Mouse (Mus musculus) lung, postnatal 0 days (tissue): ENCODE measurements around the gene St3gal2. TPM values are rescaled to one million over a fixed set of nuclear protein-coding genes. Genes with fewer than 3 reads are reported as not detected.
"Not testable (repeated sequence)": the region's sequence is repeated elsewhere in the genome, so short reads cannot be mapped to it uniquely, and the experiment has no call there.

Experiments
- ATAC-seq: fragments of 200-750 bp; cut with Nextera tagmentation; 2 replicates; pipeline ENCODE4 v1.8.0; 2017; ENCODE audit warnings: moderate library complexity
- DNase-seq: peaks from one replicate; pipeline ENCODE4 v3.0.0-alpha.2; 2016; ENCODE audit warnings: low spot score
- H3K27ac ChIP-seq: fragments of 300-500 bp; sonication (generic); 2 replicates; pipeline ENCODE4 v1.5.1; 2014; ENCODE audit warnings: antibody characterized with exemption, mild to moderate bottlenecking, low read length, mixed read lengths
- H3K27me3 ChIP-seq: fragments of 300-500 bp; sonication (generic); replicated peaks from 2 replicates; pipeline ENCODE4 v1.6.1; 2014; ENCODE audit warnings: low read length, mixed read lengths; ENCODE audit not compliant: insufficient read depth
- H3K36me3 ChIP-seq: fragments of 300-500 bp; sonication (generic); 2 replicates; pipeline ENCODE4 v1.6.1; 2014; ENCODE audit warnings: low read length, mixed read lengths; ENCODE audit not compliant: insufficient read depth
- H3K4me1 ChIP-seq: fragments of 300-500 bp; sonication (generic); 2 replicates; pipeline ENCODE4 v1.6.1; 2014; ENCODE audit warnings: antibody characterized with exemption, low read depth, low read length, mixed read lengths; ENCODE audit not compliant: insufficient read depth
- H3K4me2 ChIP-seq: fragments of 300-500 bp; sonication (generic); replicated peaks from 2 replicates; pipeline ENCODE4 v1.6.1; 2014; ENCODE audit warnings: low read depth, mild to moderate bottlenecking, low read length, moderate library complexity, mixed read lengths
- H3K4me3 ChIP-seq: fragments of 300-500 bp; sonication (generic); 2 replicates; pipeline ENCODE4 v1.5.1; 2014; ENCODE audit warnings: low read depth, low read length
- H3K9ac ChIP-seq: fragments of 300-500 bp; sonication (generic); replicated peaks from 2 replicates; pipeline ENCODE4 v1.6.1; 2014; ENCODE audit warnings: low read depth, mild to moderate bottlenecking
- H3K9me3 ChIP-seq: fragments of 300-500 bp; sonication (generic); 2 replicates; pipeline ENCODE4 v1.6.1; 2016; ENCODE audit warnings: low read length, mixed read lengths
- CTCF ChIP-seq: IDR thresholded peaks from 2 replicates; pipeline ENCODE4 v1.5.1; 2016; ENCODE audit warnings: antibody characterized with exemption, mild to moderate bottlenecking
- EP300 ChIP-seq: IDR thresholded peaks from 2 replicates; pipeline ENCODE4 v1.6.1; 2016; ENCODE audit warnings: antibody characterized with exemption, mild to moderate bottlenecking, control low read depth
- WGBS: fragments of 180-500 bp; shearing (Covaris S2); extraction: QIAGEN DNeasy Blood & Tissue Kit; methylation state at CpG from one replicate; pipeline ENCODE4 v1.1.7; 2014; 5-methylcytosine and 5-hydroxymethylcytosine counted together
- polyA plus RNA-seq: library from polyadenylated mRNA; unstranded; fragments of >200 nt; fragmentation: Nextera tagmentation; extraction: Ambion mirVana; gene quantifications from 2 replicates; pipeline ENCODE4 v1.2.1, GENCODE M21; 2015

The St3gal2 gene
- polyA plus RNA-seq, 1 experiment from 2014 or later: 15.5 TPM

DNA sequence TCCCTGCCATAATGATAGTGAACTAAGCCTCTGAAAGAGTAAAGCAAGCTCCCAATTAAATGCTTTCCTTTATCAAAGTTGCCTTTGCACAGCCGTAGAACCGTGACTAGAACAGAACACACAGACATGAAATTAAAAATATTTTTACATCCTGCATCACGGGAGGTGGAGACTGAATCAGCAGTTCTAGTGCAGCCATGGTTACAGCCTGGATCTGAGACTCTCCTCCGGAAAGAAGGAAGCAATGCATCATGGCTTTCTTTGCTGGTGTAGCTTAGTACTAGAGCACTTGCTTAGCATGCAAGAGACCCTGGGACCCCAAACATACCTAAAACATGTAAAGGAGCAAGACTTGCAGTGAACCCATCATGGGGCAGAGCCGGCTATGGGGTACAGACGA lies 14.3 kb upstream of the St3gal2 start:
- ATAC-seq (no peak), DNase-seq (no peak)
- Histone ChIP-seq H3K4me1 (no peaks in the 10 kb centered on the region), H3K9me3 (no peaks in the 10 kb centered on the region), H3K36me3 (no peaks in the 10 kb centered on the region), H3K9ac (no peak overlapping the region), H3K27me3 (no peaks in the 10 kb centered on the region), H3K4me2 (no peak overlapping the region), H3K27ac (no peak overlapping the region), H3K4me3 (no peak overlapping the region)
- 80% methylated on average over 6 of the region's 6 CpGs for WGBS
- no peak for TF ChIP-seq EP300
- TF ChIP-seq CTCF: no peak

DNA sequence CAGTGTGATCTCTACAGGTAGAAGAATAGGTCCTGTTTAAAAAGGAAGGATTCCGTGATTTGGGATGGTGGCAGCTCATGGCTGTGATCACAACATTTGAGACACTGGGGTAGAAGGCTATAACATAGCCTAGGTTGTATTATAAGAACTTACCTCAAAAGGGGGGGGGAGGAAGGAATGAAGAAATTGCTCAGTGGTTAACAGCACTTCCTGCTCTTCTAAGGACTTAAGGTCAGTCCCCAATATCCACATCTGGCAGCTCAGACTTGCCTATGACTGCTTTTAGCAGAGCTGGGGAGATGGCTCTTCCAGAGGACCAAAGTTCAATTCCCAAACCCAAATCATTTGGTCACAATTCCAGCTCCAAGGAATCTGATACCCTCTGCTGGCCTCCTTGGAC lies 13.0 kb upstream of the St3gal2 start:
- Histone ChIP-seq H3K36me3 (no peaks in the 10 kb centered on the region), H3K4me1 (no peaks in the 10 kb centered on the region), H3K4me2 (no peak overlapping the region), H3K9ac (no peak overlapping the region), H3K9me3 (no peaks in the 10 kb centered on the region), H3K27me3 (no peaks in the 10 kb centered on the region), H3K4me3 (no peak overlapping the region), H3K27ac (no peak overlapping the region)
- no peak for DNase-seq
- WGBS: 72% methylated on average over 1 of the region's 1 CpGs
- ATAC-seq: no peak
- TF ChIP-seq EP300 (no peak), CTCF (no peak)

DNA sequence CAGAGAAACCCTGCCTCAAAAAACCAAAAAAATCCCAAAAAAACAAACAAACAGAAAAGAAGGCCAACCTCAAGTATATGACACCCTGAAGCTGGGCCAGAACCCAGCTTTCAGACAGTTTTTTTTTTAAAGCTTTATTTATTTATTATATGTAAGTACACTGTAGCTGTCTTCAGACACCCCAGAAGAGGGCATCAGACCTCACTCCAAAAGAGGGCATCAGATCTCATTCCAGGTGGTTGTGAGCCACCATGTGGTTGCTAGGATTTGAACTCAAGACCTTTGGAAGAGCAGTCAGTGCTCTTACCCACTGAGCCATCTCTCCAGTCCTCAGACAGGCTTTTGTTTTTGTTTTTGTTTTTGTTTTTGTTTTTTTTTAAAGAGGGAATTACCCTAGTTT lies 9.9 kb upstream of the St3gal2 start:
- not testable (repeated sequence) for H3K27ac ChIP-seq, ATAC-seq, H3K9ac ChIP-seq, H3K4me2 ChIP-seq, DNase-seq, H3K36me3 ChIP-seq, H3K9me3 ChIP-seq, H3K4me1 ChIP-seq, H3K27me3 ChIP-seq, H3K4me3 ChIP-seq

DNA sequence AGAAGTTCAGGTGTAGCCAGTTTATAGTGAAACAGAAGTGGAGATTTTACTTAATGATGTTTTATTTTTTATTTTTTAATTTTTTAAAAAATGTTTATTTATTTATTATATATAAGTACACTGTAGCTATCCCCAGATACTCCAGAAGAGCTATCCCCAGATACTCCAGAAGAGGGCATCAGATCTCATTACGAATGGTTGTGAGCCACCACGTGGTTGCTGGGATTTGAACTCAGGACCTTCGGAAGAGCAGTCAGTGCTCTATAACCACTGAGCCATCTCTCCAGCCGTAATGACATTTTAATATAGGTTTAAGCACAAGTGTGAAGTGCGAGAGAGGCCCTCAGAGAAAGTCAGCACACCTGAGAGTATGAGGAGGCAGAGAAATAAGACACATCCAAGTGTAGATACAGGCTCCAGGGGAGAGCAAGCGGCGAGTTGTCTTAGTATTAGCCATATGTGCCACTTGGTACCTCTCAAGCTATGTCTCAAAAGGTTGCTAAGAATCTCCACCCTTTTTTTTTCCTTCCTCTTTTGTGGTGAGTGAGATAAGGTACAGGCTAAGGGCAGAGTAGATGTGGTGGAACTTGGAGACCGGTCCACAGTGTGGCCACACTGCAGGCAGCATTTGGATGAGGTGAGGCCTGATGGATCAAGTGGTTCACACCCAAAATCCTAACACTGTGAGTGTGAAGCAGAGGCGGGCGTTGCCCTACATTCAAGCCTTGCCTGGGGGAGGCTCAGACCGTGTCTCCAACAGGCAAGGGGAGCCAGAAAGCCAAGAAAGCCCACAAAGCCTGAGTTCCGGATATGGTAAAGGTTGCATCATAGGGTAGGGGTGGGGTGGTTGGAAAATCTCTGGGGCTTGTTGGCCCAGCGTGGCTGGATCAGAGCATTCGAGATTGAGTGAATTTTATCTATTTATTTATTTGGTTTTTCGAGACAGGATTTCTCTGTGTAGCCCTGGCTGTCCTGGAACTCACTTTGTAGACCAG lies 7.8 kb upstream of the St3gal2 start:
- ATAC-seq: no peak
- no peak overlapping the region for H3K9ac ChIP-seq
- H3K36me3 ChIP-seq: no peaks in the 10 kb centered on the region
- no peak overlapping the region for H3K4me2 ChIP-seq
- H3K9me3 ChIP-seq: no peaks in the 10 kb centered on the region
- H3K4me3 ChIP-seq: no peak overlapping the region
- TF ChIP-seq EP300 (no peak), CTCF (no peak)
- H3K27me3 ChIP-seq: no peaks in the 10 kb centered on the region
- H3K4me1 ChIP-seq: no peaks in the 10 kb centered on the region
- H3K27ac ChIP-seq: no peak overlapping the region
- 73% methylated on average over 15 of the region's 15 CpGs for WGBS
- DNase-seq: no peak

DNA sequence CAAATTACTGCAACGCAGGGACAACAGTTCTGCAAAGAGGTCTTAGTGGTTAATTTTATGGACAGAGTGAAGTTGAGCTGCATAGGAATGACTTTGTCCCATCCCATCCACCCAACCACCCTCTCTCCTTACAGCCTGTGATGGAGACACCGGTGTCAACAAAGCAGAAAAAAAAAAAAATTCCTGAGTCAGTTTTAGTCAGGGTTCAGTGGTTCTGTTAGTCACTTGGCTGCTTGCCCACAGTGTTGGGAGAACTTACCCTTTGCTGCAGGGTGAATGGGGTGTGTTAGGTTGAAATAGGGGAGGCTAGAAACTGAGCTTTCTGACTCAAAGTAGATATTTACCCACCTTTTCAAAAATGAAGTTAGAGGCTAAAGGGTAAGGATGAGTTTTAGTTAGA lies 2.3 kb upstream of the St3gal2 start:
- no peak overlapping the region for H3K4me3 ChIP-seq
- H3K9me3 ChIP-seq: no peaks in the 10 kb centered on the region
- H3K27ac ChIP-seq: no peak overlapping the region
- no peak overlapping the region for H3K4me2 ChIP-seq
- no peaks in the 10 kb centered on the region for H3K27me3 ChIP-seq
- H3K4me1 ChIP-seq: no peaks in the 10 kb centered on the region; the same call in 1 of the 2 replicates
- TF ChIP-seq EP300: no peak
- no peak for TF ChIP-seq CTCF
- DNase-seq: no peak
- H3K36me3 ChIP-seq: no peaks in the 10 kb centered on the region
- 49% methylated on average over 2 of the region's 2 CpGs for WGBS
- no peak for ATAC-seq
- no peak overlapping the region for H3K9ac ChIP-seq

DNA sequence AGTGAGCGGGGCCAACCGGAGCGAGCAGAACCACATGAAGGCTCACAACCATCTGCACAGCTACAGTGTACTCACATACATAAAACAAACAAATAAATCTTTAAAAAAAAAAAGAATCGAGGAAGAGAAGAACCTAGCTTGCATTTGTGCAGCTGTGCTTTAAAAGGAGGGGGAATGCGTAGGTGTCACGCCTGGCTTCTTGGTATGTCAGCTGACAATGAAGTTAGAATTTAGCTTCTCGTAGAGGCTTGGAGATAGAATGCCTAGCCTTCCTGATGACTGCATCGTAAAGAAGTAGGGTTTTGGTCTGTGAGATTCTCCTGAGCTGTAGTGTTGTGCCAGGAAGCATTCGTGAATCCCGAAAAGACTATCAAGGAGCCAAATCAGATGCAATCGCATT lies 1.7 kb upstream of the St3gal2 start:
- 83% methylated on average over 11 of the region's 11 CpGs for WGBS
- TF ChIP-seq CTCF (no peak), EP300 (no peak)
- no peaks in the 10 kb centered on the region for H3K36me3 ChIP-seq
- no peak overlapping the region for H3K4me3 ChIP-seq
- ATAC-seq (no peak), DNase-seq (no peak)
- H3K9me3 ChIP-seq: no peaks in the 10 kb centered on the region
- no peak overlapping the region for H3K9ac ChIP-seq
- no peak overlapping the region for H3K27ac ChIP-seq
- no peaks in the 10 kb centered on the region for H3K27me3 ChIP-seq
- no peaks in the 10 kb centered on the region; the same call in 1 of the 2 replicates for H3K4me1 ChIP-seq
- H3K4me2 ChIP-seq: no peak overlapping the region
